Mouse (Mus musculus) ES-Bruce4 (cell line): ENCODE results near the gene Bptf. TPM values are rescaled to one million over a fixed set of nuclear protein-coding genes. Genes with fewer than 3 reads are reported as not detected.
"Not testable (repeated sequence)": the region's sequence is repeated elsewhere in the genome, so short reads cannot be mapped to it uniquely, and the experiment has no call there.

ENCODE experiments used
- H3K27ac ChIP-seq: 2 replicates; pipeline ENCODE4 v1.5.1; 2012; ENCODE audit warnings: low read length, inconsistent platforms; ENCODE audit not compliant: insufficient read depth
- H3K27me3 ChIP-seq: 2 replicates; pipeline ENCODE4 v1.6.1; 2012; ENCODE audit warnings: mild to moderate bottlenecking, low read length, inconsistent platforms; ENCODE audit not compliant: control insufficient read depth, poor library complexity, insufficient read depth, severe bottlenecking
- H3K36me3 ChIP-seq: 2 replicates; pipeline ENCODE4 v1.6.1; 2012; ENCODE audit warnings: inconsistent platforms, mild to moderate bottlenecking, low read length, moderate library complexity; ENCODE audit not compliant: control insufficient read depth, poor library complexity, insufficient read depth, severe bottlenecking
- H3K4me1 ChIP-seq: one replicate; pipeline ENCODE4 v1.8.1; 2011; ENCODE audit warnings: low read length; ENCODE audit not compliant: control insufficient read depth, insufficient read depth
- H3K4me3 ChIP-seq: 2 replicates; pipeline ENCODE4 v1.5.1; 2011; ENCODE audit warnings: low read depth, mild to moderate bottlenecking, low read length
- H3K9ac ChIP-seq: 2 replicates; pipeline ENCODE4 v1.6.1; 2012; ENCODE audit warnings: low read depth, mild to moderate bottlenecking, inconsistent platforms; ENCODE audit not compliant: poor library complexity, severe bottlenecking
- H3K9me3 ChIP-seq: replicated peaks from 2 replicates; pipeline ENCODE4 v1.6.1; 2012; ENCODE audit warnings: mild to moderate bottlenecking, low read length, inconsistent platforms; ENCODE audit not compliant: control insufficient read depth, poor library complexity, insufficient read depth, severe bottlenecking
- CTCF ChIP-seq: IDR thresholded peaks from one replicate; pipeline ENCODE4 v1.8.1; 2011; ENCODE audit warnings: low read depth, low read length
- EP300 ChIP-seq: IDR thresholded peaks from 2 replicates; pipeline ENCODE4 v1.6.1; 2011; ENCODE audit warnings: low read depth, low read length; ENCODE audit not compliant: insufficient read depth
- POLR2A ChIP-seq: IDR thresholded peaks from one replicate; pipeline ENCODE4 v1.8.1; 2011; ENCODE audit warnings: low read length; ENCODE audit not compliant: insufficient read depth
- polyA plus RNA-seq: library from polyadenylated mRNA; stranded (reverse); fragments of >200 nt; gene quantifications from 2 replicates; pipeline ENCODE4 v1.2.4, GENCODE M21; 2011; ENCODE audit warnings: low read depth; ENCODE audit not compliant: missing spikeins, insufficient read depth, insufficient read length

Gene Bptf
- polyA plus RNA-seq, 1 experiment, result 101 TPM

- no peaks in the 10 kb centered on the region for H3K36me3 ChIP-seq
- no peak for TF ChIP-seq EP300
- peak within 1 kb of the TSS; percentile 40 for H3K4me3 ChIP-seq
- H3K9ac ChIP-seq, result peak within 1 kb of the TSS; percentile 62
- H3K27me3 ChIP-seq, result no peaks in the 10 kb centered on the region
- H3K27ac ChIP-seq, result no peak within 1 kb of the TSS
- H3K9me3 ChIP-seq, result no peaks in the 10 kb centered on the region
- peaks cover 6% of the 10 kb centered on the region for H3K4me1 ChIP-seq
Measured at GRCm38 (mm10) chr11:107025411-107026321, 106.3 kb downstream of the Bptf start, which contains the start of gene 1810010H24Rik. Gene 1810010H24Rik, plus strand, starts transcription at chr11:107025681.

DNA sequence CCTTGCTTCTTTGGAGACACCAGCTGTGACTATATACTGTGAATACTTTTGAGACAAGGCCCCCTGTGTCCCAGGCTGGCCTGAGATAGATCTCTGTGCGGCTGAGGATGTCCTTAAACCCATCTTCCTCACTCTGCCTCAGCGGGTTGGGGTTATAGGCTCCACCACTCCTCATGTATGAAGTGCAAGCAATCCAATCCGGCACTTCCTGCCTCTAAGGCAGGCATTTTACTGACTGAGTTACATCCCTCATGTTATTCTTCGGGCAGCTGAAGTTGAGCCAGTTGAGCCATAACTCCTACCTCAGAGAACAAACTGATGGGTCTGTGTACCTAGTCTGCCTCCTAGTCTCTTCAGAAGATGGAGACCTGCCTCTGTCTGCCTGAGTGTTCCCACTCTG lies 107.5 kb downstream of the Bptf start:
- Histone ChIP-seq H3K9me3 (no peaks in the 10 kb centered on the region), H3K4me3 (no peak overlapping the region)
- TF ChIP-seq CTCF, result no peak
- no peak for TF ChIP-seq POLR2A
- no peak for TF ChIP-seq EP300

DNA sequence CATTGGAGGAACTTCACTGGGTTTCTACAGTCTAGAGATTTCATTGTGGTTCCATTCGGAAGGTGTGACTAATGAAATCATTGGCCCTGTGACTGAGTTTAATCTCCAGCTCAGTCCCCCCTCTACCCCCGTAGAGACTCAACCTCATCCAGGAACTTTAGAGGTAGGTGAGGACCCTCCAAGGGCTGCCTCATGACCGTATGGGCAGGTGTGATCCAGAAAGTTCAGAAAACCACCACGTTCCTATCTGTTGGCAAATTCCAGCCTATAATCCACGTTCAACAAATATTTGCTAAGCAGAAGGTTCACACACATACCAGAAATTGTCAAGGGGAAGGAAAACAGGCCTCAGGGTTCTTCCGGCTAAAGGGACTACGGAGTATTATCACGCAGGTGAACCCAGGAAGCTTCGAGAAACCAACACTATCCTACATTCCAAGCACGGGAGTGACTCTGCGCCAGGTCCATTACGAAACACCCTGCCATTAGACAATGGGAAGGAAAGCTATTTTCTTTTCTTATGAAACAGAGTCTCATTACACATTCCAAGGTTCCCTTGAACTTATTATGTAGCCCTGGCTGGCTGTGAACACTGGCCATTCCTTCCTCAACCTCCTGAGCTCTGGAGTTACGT lies 109.8 kb downstream of the Bptf start:
- H3K4me3 ChIP-seq, result no peak overlapping the region
- no peak overlapping the region for H3K9ac ChIP-seq
- H3K36me3 ChIP-seq, result no peaks in the 10 kb centered on the region
- no peaks in the 10 kb centered on the region for H3K9me3 ChIP-seq
- H3K27me3 ChIP-seq, result no peaks in the 10 kb centered on the region
- TF ChIP-seq POLR2A (no peak), EP300 (no peak), CTCF (no peak)
- no peak overlapping the region for H3K27ac ChIP-seq
- peaks cover 2% of the 10 kb centered on the region for H3K4me1 ChIP-seq

More for the DNA sequence above, 107.5 kb downstream of the Bptf start:
- H3K27ac ChIP-seq, result no peak overlapping the region
- H3K9ac ChIP-seq, result no peak overlapping the region
- H3K4me1 ChIP-seq, result peaks cover 4% of the 10 kb centered on the region
- no peaks in the 10 kb centered on the region for H3K27me3 ChIP-seq
- H3K36me3 ChIP-seq, result no peaks in the 10 kb centered on the region

DNA sequence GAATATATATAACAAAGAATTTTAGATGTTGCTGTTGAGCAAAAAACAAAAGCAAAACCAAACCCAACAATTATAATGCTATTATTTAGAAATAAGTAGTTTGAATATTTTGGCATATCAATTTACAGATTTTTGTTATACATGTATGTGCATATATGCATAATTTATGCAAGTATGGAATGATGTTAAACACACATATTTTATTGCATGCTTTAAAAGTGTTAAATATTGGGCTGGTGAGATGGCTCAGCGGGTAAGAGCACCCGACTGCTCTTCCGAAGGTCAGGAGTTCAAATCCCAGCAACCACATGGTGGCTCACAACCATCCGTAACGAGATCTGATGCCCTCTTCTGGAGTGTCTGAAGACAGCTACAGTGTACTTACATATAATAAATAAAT lies 112.2 kb downstream of the Bptf start:
- H3K27me3 ChIP-seq, result not testable (repeated sequence)

DNA sequence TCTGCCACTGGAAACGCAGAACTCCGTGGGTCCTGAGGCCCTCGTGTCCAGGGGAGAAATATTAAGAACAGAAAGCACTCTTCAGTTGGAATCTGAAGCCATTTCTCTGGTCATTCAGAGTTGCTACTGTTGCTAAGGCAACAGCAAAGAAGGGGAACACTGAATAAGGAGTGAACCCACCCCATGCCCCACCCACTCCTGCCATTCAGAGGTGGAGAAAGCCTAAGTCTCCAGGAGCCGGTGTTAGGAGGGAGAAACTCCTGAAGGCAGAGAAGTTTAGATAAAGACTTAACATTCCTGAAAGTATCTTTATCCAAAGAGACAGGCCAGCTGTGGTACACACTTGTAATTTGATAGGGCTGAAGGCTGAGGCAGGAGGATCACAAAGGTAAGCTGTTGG lies 112.6 kb downstream of the Bptf start:
- Histone ChIP-seq H3K9me3 (no peaks in the 10 kb centered on the region), H3K27ac (peak overlapping the region; percentile 88), H3K4me1 (peaks cover 2% of the 10 kb centered on the region), H3K9ac (no peak overlapping the region), H3K4me3 (0 out of 2 replicates have a peak overlapping the region, but pooled peaks have one; percentile 39), H3K27me3 (no peaks in the 10 kb centered on the region), H3K36me3 (no peaks in the 10 kb centered on the region)
- TF ChIP-seq CTCF (no peak), POLR2A (no peak), EP300 (no peak)

More for the DNA sequence above, 112.2 kb downstream of the Bptf start:
- H3K36me3 ChIP-seq, H3K9me3 ChIP-seq, H3K4me1 ChIP-seq, H3K4me3 ChIP-seq, H3K9ac ChIP-seq: not testable (repeated sequence)
- H3K27ac ChIP-seq, result 0 out of 2 replicates have a peak overlapping the region, but pooled peaks have one; percentile 41

DNA sequence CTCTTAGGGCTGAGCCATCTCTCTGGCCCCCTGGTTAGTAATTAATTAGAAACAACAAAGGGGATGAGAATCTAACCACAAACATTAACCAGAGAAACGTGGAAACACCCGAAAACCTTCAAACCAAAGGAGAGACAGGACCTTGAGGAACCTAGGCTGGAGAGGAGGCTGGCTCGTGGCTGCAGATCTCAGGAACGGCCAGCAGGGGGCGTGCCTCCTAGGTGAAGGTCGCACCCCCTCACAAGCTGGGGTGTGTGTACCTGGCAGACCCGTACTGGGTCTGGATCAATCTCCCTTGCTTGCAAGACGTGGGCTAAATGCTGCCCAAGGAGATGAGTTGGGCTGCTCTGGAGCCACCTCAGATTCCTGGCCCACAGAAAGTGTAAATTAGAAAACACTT lies 113.3 kb downstream of the Bptf start:
- Histone ChIP-seq H3K4me3 (peak overlapping the region; percentile 37), H3K4me1 (peaks cover 2% of the 10 kb centered on the region), H3K27ac (0 out of 2 replicates have a peak overlapping the region, but pooled peaks have one; percentile 27), H3K36me3 (no peaks in the 10 kb centered on the region), H3K9me3 (no peaks in the 10 kb centered on the region), H3K27me3 (no peaks in the 10 kb centered on the region), H3K9ac (no peak overlapping the region)
- 0 out of 2 replicates have a peak, but pooled peaks have one; percentile 8 for TF ChIP-seq EP300
- TF ChIP-seq POLR2A, result no peak
- peak; percentile 98 for TF ChIP-seq CTCF
